Mouse (Mus musculus): Measurements from ENCODE around the gene Cpn1. TPM values are rescaled to one million over a fixed set of nuclear protein-coding genes. Genes with fewer than 3 reads are reported as not detected.

The Cpn1 gene
- 0.20 and 0.26 TPM in 2 replicates for polyA plus RNA-seq (2016; fragmentation: Nextera tagmentation; extraction: Ambion mirVana)

DNA sequence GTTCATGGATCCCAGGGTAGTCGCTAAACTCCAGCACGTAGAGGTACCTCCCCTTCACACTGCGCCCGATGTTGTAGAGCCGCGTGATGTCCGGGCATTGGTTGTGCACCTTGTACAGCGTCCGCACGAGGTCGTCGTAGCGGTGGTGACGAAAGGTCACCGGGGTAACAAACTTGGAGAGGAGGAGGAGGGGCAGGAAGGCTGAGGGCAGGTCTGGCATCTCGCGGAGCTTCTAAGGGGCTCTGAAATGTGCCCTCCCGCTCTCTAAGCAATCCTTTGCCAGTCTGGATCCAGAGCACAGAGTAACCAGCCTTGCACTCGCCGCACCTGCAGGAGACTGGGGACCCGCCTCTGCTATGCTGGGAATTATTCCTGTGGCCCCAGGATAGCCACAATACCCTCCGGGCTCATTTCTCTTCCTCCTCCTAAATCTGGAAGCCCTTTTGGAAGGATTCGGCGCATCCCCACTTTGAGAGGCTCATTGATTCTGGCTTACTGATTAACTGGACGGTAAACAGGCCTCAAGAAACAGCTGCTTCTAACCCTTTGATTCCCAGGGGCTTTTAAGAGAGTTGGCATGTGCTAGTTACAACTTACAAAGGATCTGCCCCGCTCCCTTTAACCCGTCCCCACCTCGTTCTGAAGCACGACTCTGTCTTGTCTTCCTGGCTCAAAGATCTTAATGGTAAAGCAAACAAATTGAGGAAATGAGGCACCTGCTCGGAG, at the start of gene Cpn1:
Cpn1 (minus strand) TSS at position 488 of the 726 bp plus-strand sequence.
- WGBS, result 16% methylated on average over 30 of the region's 30 CpGs
- Histone ChIP-seq H3K36me3 (no peaks in the 10 kb centered on the region), H3K27ac (no peak within 1 kb of the TSS), H3K4me1 (peaks cover 7% of the 10 kb centered on the region; the same call in 1 of the 2 replicates), H3K27me3 (peaks cover 13% of the 10 kb centered on the region), H3K4me2 (replicated peaks) (peak within 1 kb of the TSS; percentile 42), H3K4me3 (0 out of 2 replicates have a peak within 1 kb of the TSS, but pooled peaks have one; percentile 4), H3K9me3 (replicated peaks) (no peaks in the 10 kb centered on the region), H3K9ac (no peak within 1 kb of the TSS)
- no peak for ATAC-seq (ENCODE audit: low FRiP score)

DNA sequence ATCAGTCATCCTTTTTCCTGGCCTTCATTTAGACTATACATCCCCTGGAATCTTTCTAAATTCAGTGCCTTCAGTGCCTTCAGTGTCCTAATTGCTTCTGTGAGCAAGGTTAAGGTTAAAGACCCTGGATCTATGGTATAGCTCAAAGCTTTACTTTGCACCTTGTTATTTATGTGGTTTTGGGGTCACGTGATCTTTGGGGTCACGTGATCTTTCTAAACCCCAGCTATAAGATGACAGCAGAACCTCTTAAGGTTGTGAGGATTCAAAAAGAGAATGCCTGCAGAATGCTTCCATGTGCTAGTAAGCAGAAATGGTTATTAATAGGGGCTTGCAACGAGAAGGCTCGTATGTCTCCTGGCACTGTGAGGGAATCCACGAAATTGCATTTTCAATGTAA, 47.0 kb upstream of the Cpn1 start:
- H3K9me3 ChIP-seq (replicated peaks), result no peaks in the 10 kb centered on the region
- H3K27ac ChIP-seq, result no peak overlapping the region
- no peak overlapping the region for H3K4me3 ChIP-seq
- H3K27me3 ChIP-seq, result no peaks in the 10 kb centered on the region
- 84% methylated on average over 5 of the region's 5 CpGs for WGBS
- no peak overlapping the region for H3K4me2 ChIP-seq (replicated peaks)
- ATAC-seq (ENCODE audit: low FRiP score), result no peak
- no peaks in the 10 kb centered on the region for H3K4me1 ChIP-seq
- H3K9ac ChIP-seq, result no peak overlapping the region
- H3K36me3 ChIP-seq, result peaks cover 26% of the 10 kb centered on the region

DNA sequence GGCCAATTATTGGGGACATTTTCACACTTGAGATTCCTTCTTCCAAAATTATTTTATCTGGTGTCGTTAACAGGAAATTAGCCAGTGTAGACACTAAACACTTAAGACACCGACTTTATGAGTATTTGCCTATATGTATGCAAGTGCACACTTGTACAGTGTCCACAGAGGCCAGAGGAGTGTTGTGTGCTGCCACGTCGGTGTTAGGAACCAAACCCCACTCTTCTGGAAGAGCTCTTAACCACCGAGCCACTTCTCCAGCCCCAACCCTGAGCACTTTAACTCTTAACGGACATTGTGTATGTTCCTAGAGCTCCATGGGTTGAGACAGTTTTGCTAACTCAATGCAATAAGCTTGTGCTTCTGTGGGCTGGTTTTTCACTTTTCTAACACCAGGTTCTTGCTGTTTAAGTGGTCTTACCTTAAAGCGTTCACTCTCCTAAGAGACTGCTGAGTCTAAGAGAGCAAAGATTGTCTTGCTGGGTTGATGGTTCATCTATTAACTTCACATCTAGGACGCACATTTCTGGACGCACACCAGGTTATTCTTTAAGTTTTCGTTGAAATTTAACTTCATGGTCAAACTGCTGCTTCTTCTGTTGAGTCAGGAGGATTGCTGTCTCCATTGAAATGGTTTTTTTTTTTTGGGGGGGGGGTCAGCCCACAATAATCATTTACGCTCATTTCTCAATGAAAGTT, 45.8 kb upstream of the Cpn1 start:
- 87% methylated on average over 11 of the region's 11 CpGs for WGBS
- H3K36me3 ChIP-seq, result peaks cover 22% of the 10 kb centered on the region
- H3K4me3 ChIP-seq, result no peak overlapping the region
- no peaks in the 10 kb centered on the region for H3K27me3 ChIP-seq
- no peaks in the 10 kb centered on the region for H3K9me3 ChIP-seq (replicated peaks)
- no peak overlapping the region for H3K27ac ChIP-seq
- H3K4me2 ChIP-seq (replicated peaks), result no peak overlapping the region
- no peak for ATAC-seq (ENCODE audit: low FRiP score)
- no peak overlapping the region for H3K9ac ChIP-seq
- no peaks in the 10 kb centered on the region for H3K4me1 ChIP-seq

DNA sequence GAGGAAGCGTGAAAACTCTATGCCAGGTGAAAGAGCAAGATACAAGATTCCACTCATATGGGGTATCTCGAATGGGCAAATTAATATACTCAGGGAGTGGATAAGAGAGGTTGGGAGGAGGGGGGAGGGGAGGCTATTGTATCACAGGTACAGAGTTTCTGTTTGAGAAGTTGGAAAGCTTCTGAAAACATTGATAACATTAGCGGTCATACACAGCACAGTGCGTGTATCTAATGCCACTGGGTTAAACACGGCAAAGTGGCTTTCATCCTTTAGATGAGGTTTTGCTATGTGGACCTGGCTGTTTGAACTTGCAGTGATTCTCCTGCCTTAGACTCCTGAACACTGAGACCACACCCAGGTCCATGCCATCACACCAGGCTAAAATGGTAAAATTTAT, 43.7 kb upstream of the Cpn1 start:
- H3K4me1 ChIP-seq, result no peaks in the 10 kb centered on the region
- 0 out of 2 replicates have a peak, but pooled peaks cover 5% of the 10 kb centered on the region for H3K36me3 ChIP-seq
- ATAC-seq (ENCODE audit: low FRiP score), result no peak
- H3K9ac ChIP-seq, result no peak overlapping the region
- WGBS, result 91% methylated on average over 5 of the region's 5 CpGs
- H3K27ac ChIP-seq, result no peak overlapping the region
- H3K4me2 ChIP-seq (replicated peaks), result no peak overlapping the region
- no peaks in the 10 kb centered on the region for H3K9me3 ChIP-seq (replicated peaks)
- no peak overlapping the region for H3K4me3 ChIP-seq
- no peaks in the 10 kb centered on the region for H3K27me3 ChIP-seq

DNA sequence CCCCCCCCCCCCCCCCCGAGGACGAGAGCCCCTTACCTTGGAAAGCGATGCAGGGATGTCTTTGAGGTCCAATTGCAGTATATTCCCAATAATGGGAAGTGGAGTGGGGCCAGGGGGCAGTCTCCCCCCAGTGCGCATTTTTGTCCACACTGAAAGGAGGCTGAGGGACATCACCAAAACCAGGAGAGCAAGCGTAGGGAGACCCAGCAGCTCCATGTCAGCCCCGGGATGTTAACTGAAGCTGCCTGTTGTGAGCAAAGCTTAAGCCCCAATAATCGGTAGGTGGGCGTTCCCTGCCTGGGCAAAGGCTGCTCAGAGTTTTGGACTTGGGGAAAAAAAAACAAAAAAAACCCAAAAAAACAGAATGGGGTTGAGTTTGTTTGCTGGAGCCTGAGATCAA, 42.6 kb upstream of the Cpn1 start, which contains the start of gene Cyp2c23:
Cyp2c23 (minus strand) TSS at position 237 of the 400 bp plus-strand sequence.
- H3K4me3 ChIP-seq, result no peak within 1 kb of the TSS
- no peak within 1 kb of the TSS for H3K9ac ChIP-seq
- H3K27me3 ChIP-seq, result no peaks in the 10 kb centered on the region
- 63% methylated on average over 8 of the region's 8 CpGs for WGBS
- no peaks in the 10 kb centered on the region for H3K9me3 ChIP-seq (replicated peaks)
- 0 out of 2 replicates have a peak, but pooled peaks cover 5% of the 10 kb centered on the region for H3K36me3 ChIP-seq
- no peak for ATAC-seq (ENCODE audit: low FRiP score)
- H3K4me1 ChIP-seq, result no peaks in the 10 kb centered on the region
- no peak within 1 kb of the TSS for H3K4me2 ChIP-seq (replicated peaks)
- H3K27ac ChIP-seq, result no peak within 1 kb of the TSS

DNA sequence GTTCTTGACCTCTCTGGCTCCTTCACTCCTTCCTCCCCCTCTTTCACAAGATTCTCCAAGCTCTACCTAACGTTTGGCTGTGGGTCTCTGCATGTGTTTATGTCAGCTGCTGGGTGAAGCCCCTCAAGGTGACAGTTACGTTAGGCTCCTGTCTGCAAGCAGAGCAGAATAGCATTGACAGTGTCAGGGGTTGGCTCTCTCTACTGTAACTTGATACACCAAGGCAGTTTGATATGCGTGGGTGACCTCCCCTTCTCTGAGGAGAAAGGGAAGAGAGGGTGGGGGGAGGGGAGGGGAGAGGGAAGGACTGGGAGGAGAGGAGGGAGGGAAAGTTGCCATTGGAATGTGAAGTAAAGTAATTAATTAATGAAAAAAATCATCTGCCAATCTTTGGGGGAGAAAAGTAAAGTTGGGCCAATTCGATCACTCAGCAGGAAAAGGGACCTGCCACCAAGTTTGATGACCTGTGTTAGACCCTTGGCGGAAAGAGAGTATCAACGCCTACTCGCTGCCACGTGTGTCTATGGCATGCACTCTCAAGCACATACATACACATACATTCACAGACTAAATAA, 40.7 kb upstream of the Cpn1 start:
- H3K4me3 ChIP-seq, result no peak overlapping the region
- H3K27ac ChIP-seq, result no peak overlapping the region
- no peaks in the 10 kb centered on the region for H3K4me1 ChIP-seq
- H3K36me3 ChIP-seq, result 0 out of 2 replicates have a peak, but pooled peaks cover under 1% of the 10 kb centered on the region
- H3K4me2 ChIP-seq (replicated peaks), result no peak overlapping the region
- no peaks in the 10 kb centered on the region for H3K27me3 ChIP-seq
- ATAC-seq (ENCODE audit: low FRiP score), result no peak
- H3K9ac ChIP-seq, result no peak overlapping the region
- WGBS, result 64% methylated on average over 8 of the region's 8 CpGs
- H3K9me3 ChIP-seq (replicated peaks), result no peaks in the 10 kb centered on the region

DNA sequence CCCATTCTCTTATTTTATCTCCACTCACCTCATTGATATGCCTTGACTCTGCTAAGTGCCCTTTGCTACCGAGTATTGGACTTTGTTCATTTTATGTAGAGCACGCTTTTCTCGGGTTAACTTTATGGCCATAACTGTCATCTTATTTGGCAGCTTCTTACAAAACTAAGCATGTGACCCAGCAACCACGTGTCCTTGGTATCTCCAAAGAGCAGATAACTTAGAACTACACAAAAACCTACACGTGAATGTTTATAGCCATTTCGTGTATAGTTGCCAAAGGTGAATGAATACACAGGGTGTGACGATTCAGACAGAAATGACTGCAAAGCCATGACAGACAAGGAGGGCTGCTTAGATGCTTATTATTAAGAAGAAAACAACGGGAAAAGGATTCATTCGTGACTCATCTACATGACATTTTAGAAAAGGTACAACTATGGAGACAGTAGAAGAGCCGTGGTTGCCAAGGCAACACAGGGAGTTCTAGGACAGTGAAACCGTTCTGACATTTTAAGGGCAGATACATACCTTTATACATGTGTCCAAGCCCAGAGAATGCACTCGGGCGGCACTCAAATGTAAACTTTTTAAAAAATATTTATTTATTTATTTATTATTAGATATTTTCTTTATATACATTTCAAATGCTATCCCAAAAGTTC, 38.7 kb upstream of the Cpn1 start:
- H3K9me3 ChIP-seq (replicated peaks), result no peaks in the 10 kb centered on the region
- no peaks in the 10 kb centered on the region for H3K36me3 ChIP-seq
- H3K27me3 ChIP-seq, result no peaks in the 10 kb centered on the region
- no peak overlapping the region for H3K27ac ChIP-seq
- no peaks in the 10 kb centered on the region for H3K4me1 ChIP-seq
- no peak overlapping the region for H3K4me2 ChIP-seq (replicated peaks)
- no peak overlapping the region for H3K9ac ChIP-seq
- H3K4me3 ChIP-seq, result no peak overlapping the region
- no peak for ATAC-seq (ENCODE audit: low FRiP score)
- WGBS, result 91% methylated on average over 13 of the region's 13 CpGs

DNA sequence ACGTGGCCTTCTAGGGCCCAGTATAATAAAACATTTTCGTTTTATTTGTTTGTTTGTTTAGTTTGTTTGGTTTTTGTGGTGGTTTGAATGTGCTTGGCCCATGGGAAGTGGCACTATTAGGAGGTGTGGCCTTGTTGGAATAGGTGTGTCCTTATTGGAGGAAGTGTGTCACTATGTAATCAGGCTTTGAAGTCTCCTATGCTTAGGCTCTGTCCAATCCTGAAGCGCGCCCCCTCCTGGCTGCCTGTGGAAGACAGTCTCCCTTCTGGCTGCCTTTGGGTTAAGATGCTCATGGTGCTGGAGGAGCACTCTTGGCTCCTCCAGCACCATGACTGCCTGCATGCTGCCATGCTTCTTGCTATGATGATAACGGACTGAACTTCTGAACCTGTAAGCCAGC, 36.7 kb upstream of the Cpn1 start:
- Histone ChIP-seq H3K36me3 (no peaks in the 10 kb centered on the region), H3K27ac (no peak overlapping the region), H3K4me1 (no peaks in the 10 kb centered on the region), H3K4me3 (no peak overlapping the region), H3K9ac (no peak overlapping the region), H3K4me2 (replicated peaks) (no peak overlapping the region), H3K27me3 (no peaks in the 10 kb centered on the region), H3K9me3 (replicated peaks) (no peaks in the 10 kb centered on the region)
- 67% methylated on average over 5 of the region's 5 CpGs for WGBS
- ATAC-seq (ENCODE audit: low FRiP score), result no peak

DNA sequence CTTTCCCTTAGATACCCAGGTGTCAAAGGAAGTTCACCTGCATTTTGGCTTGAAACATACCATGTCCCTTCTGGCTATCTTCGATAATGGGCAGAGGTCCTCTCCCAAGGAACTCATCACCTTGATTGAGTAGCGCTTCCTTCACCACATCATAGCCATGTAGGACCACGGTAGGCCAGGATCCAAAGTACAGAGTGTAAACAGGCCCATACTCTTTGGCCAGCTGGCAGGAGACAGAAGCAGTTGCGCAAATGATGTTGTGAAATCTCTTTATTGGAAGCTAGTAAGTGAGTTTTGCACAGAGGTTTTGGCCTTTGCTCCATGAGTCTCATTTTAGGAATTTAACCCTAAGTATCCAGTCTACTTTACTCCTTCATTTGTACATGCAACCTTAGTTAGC, 35.1 kb upstream of the Cpn1 start:
- no peaks in the 10 kb centered on the region for H3K27me3 ChIP-seq
- 90% methylated on average over 4 of the region's 4 CpGs for WGBS
- no peaks in the 10 kb centered on the region for H3K4me1 ChIP-seq
- no peaks in the 10 kb centered on the region for H3K9me3 ChIP-seq (replicated peaks)
- ATAC-seq (ENCODE audit: low FRiP score), result no peak
- H3K4me2 ChIP-seq (replicated peaks), result no peak overlapping the region
- no peak overlapping the region for H3K9ac ChIP-seq
- no peaks in the 10 kb centered on the region for H3K36me3 ChIP-seq
- no peak overlapping the region for H3K27ac ChIP-seq
- no peak overlapping the region for H3K4me3 ChIP-seq

DNA sequence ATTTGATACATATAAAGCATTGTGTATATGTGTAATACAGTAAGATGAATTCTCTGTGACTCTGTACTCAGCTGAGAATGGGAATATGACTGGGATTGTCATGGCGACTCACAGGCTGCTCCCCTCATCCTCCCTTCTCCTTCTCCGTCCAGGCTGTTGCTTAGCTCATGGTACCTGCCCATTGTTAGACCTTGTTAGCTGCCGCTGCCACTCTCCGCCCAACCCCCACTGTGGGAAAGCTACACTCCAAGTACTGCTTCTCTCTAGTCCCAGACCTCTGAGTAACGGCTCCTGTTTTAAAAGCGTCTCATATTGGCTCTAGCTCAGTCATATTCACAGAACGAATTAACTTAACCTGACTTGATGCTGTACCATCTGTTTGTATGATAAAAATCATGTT, 33.4 kb upstream of the Cpn1 start:
- no peak overlapping the region for H3K4me3 ChIP-seq
- 65% methylated on average over 7 of the region's 7 CpGs for WGBS
- no peak overlapping the region for H3K9ac ChIP-seq
- ATAC-seq (ENCODE audit: low FRiP score), result no peak
- no peak overlapping the region for H3K27ac ChIP-seq
- H3K27me3 ChIP-seq, result no peaks in the 10 kb centered on the region
- no peaks in the 10 kb centered on the region for H3K36me3 ChIP-seq
- H3K4me1 ChIP-seq, result no peaks in the 10 kb centered on the region
- no peak overlapping the region for H3K4me2 ChIP-seq (replicated peaks)
- no peaks in the 10 kb centered on the region for H3K9me3 ChIP-seq (replicated peaks)

DNA sequence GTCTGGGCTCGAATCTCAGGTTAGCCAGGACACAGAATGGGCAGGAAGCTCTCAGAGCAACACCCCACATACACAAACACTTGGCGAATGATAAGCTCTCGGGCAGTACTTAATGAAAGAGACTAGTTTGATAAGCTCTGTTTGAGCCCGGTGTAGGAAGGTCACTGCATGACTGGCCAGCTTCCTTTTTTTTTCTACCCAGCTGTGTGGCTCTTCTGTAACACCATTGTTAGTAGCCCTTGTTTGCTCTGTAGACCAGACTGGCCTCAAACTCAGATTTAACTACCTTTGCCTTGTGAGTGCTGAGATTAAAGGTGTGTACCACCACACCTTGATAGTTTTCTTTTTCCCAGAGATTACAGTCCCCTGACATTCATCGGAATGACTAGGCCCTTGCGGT, 27.5 kb upstream of the Cpn1 start:
- 86% methylated on average over 6 of the region's 6 CpGs for WGBS
- Histone ChIP-seq H3K9ac (no peak overlapping the region), H3K4me2 (replicated peaks) (no peak overlapping the region), H3K4me3 (no peak overlapping the region), H3K36me3 (no peaks in the 10 kb centered on the region), H3K9me3 (replicated peaks) (no peaks in the 10 kb centered on the region), H3K27ac (no peak overlapping the region), H3K27me3 (no peaks in the 10 kb centered on the region), H3K4me1 (no peaks in the 10 kb centered on the region)
- no peak for ATAC-seq (ENCODE audit: low FRiP score)

DNA sequence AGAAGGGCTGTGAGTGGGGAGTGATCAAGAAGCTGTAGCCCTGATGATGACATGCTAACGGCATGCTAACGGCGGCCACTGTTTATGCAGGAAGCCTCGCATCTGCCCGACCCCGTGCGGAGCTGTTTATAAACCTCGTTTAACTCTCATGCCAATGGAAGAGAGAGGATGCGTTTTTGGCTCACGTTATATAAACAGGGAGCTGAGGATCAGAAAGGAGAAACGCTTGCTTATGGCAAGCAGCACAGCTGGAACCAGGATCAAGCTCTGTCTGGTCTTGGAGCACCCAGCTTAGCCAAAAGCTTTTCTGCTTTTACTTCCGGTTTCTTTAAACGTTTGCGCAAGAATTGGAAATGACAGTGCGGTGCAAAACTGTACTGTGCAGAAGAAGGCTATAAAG, 22.4 kb upstream of the Cpn1 start:
- Histone ChIP-seq H3K9ac (no peak overlapping the region), H3K9me3 (replicated peaks) (no peaks in the 10 kb centered on the region), H3K4me1 (no peaks in the 10 kb centered on the region), H3K4me3 (no peak overlapping the region), H3K27ac (no peak overlapping the region), H3K4me2 (replicated peaks) (no peak overlapping the region), H3K27me3 (no peaks in the 10 kb centered on the region), H3K36me3 (no peaks in the 10 kb centered on the region)
- no peak for ATAC-seq (ENCODE audit: low FRiP score)
- 87% methylated on average over 15 of the region's 15 CpGs for WGBS

Measured in hindbrain, embryonic 12.5 days (tissue).